Mouse (Mus musculus) CH12.LX (cell line): Measurements from ENCODE around the gene Arpc5l.

Experiments
- CTCF ChIP-seq, 2 experiments: IDR thresholded peaks in 1 of 2; conservative IDR thresholded peaks in 1 of 2; 2 replicates each; pipeline ENCODE4 v1.5.1; 2011 to 2012; ENCODE audit warnings: low read depth in 2 of 2, low read length in 2 of 2, improper control_type of control experiment in 1 of 2, inconsistent platforms in 1 of 2, mild to moderate bottlenecking in 1 of 2, moderate library complexity in 1 of 2
- ELF1 ChIP-seq: IDR thresholded peaks from 2 replicates; pipeline ENCODE4 v1.6.1; 2014; ENCODE audit warnings: low read depth, mild to moderate bottlenecking, inconsistent platforms, low read length, improper control_type of control experiment
- MAX ChIP-seq: IDR thresholded peaks from 2 replicates; pipeline ENCODE4 v1.6.1; 2011; ENCODE audit warnings: low read length, improper control_type of control experiment
- MXI1 ChIP-seq: IDR thresholded peaks from 2 replicates; pipeline ENCODE4 v1.6.1; 2011; ENCODE audit warnings: mild to moderate bottlenecking, low read depth, low read length, improper control_type of control experiment
- MYC ChIP-seq: IDR thresholded peaks from 2 replicates; pipeline ENCODE4 v1.6.1; 2011; ENCODE audit warnings: low read depth, mild to moderate bottlenecking, improper control_type of control experiment, low read length
- POLR2A ChIP-seq: IDR thresholded peaks from 2 replicates; pipeline ENCODE4 v1.6.1; 2011; ENCODE audit warnings: low read depth, mild to moderate bottlenecking, improper control_type of control experiment, low read length

GRCm38 (mm10) chr2:39004880-39005435 lies at the start of gene Arpc5l:
- TF ChIP-seq POLR2A (peak; percentile 97), MYC (peak; percentile 67; the same call in 1 of the 2 replicates), CTCF (conservative IDR thresholded peaks at IDR 0.05 in 1 of 2, IDR thresholded peaks at IDR 0.05 in 1 of 2; ENCODE audit: low read depth in 2 of 2, low read length in 2 of 2) (no peak), MAX (peak; percentile 80; the same call in 1 of the 2 replicates), ELF1 (peak; percentile 98), MXI1 (peak; percentile 86)
